Mouse (Mus musculus) liver, adult 2 months (tissue): Measurements from ENCODE around the gene Wdr31. TPM values are rescaled to one million over a fixed set of nuclear protein-coding genes. Genes with fewer than 3 reads are reported as not detected.

Experiments used
- DNase-seq: peaks from one replicate; pipeline ENCODE4 v3.0.0-alpha.2; 2011; ENCODE audit warnings: low read depth, low spot score; ENCODE audit errors: extremely low read depth
- H3K27ac ChIP-seq: fragments of 200-500 bp; replicated peaks from 2 replicates; pipeline ENCODE4 v1.5.1; 2012; ENCODE audit warnings: low read depth, mild to moderate bottlenecking, control low read depth, inconsistent platforms, low read length; ENCODE audit not compliant: insufficient read depth
- H3K27me3 ChIP-seq: fragments of 200-500 bp; 2 replicates; pipeline ENCODE4 v1.6.1; 2012; ENCODE audit warnings: mild to moderate bottlenecking, moderate library complexity, low read length, inconsistent platforms; ENCODE audit not compliant: control insufficient read depth, insufficient read depth
- H3K36me3 ChIP-seq: fragments of 200-500 bp; 2 replicates; pipeline ENCODE4 v1.6.1; 2012; ENCODE audit warnings: low read length, inconsistent platforms; ENCODE audit not compliant: control insufficient read depth, insufficient read depth
- H3K4me1 ChIP-seq: fragments of 200-500 bp; 2 replicates; pipeline ENCODE4 v1.6.1; 2011; ENCODE audit warnings: low read length; ENCODE audit not compliant: control insufficient read depth, insufficient read depth
- H3K4me3 ChIP-seq: fragments of 200-500 bp; 2 replicates; pipeline ENCODE4 v1.5.1; 2011; ENCODE audit warnings: low read depth, mild to moderate bottlenecking, control low read depth, low read length, moderate library complexity; ENCODE audit not compliant: insufficient read depth
- H3K79me2 ChIP-seq: fragments of 200-500 bp; 2 replicates; pipeline ENCODE4 v1.6.1; 2012; ENCODE audit warnings: inconsistent platforms, mild to moderate bottlenecking, low read length, moderate library complexity; ENCODE audit not compliant: control insufficient read depth, insufficient read depth
- H3K9ac ChIP-seq: fragments of 200-500 bp; 2 replicates; pipeline ENCODE4 v1.6.1; 2012; ENCODE audit warnings: low read depth, mild to moderate bottlenecking, control low read depth, inconsistent platforms, low read length
- CTCF ChIP-seq: fragments of 200-500 bp; IDR thresholded peaks from 2 replicates; pipeline ENCODE4 v1.5.1; 2011; ENCODE audit warnings: low read depth, low read length, control low read depth
- POLR2A ChIP-seq: fragments of 200-500 bp; IDR thresholded peaks from 2 replicates; pipeline ENCODE4 v1.6.1; 2011; ENCODE audit warnings: low read length, control low read depth; ENCODE audit not compliant: insufficient read depth; ENCODE audit errors: extremely low read depth
- WGBS: fragments of 180-500 bp; shearing (Covaris S2); methylation state at CpG from one replicate; pipeline ENCODE4 v1.1.7; 2018; 5-methylcytosine and 5-hydroxymethylcytosine counted together
- polyA plus RNA-seq: library from polyadenylated mRNA; depleted of rRNA; stranded (reverse); fragments of >200 nt; gene quantifications from 2 replicates; pipeline ENCODE4 v1.2.3, GENCODE M21; 2012; rRNA removed
- total RNA-seq: library from RNA; depleted of rRNA; stranded (reverse); fragments of >200 nt; gene quantifications from 2 replicates; pipeline ENCODE4 v1.2.3, GENCODE M21; 2014; rRNA removed

The Wdr31 gene
- total and polyA plus RNA-seq, 2 experiments, result 0.07 to 0.09 TPM

GRCm38 (mm10) chr4:62409615-62410014 lies 61.1 kb downstream of the Wdr31 start:
- peak overlapping the region; percentile 71; the same call in 1 of the 2 replicates for H3K4me3 ChIP-seq
- no peaks in the 10 kb centered on the region for H3K27me3 ChIP-seq
- TF ChIP-seq CTCF (no peak), POLR2A (no peak)
- peaks cover 4% of the 10 kb centered on the region for H3K4me1 ChIP-seq
- peaks cover 14% of the 10 kb centered on the region; the same call in 1 of the 2 replicates for H3K79me2 ChIP-seq
- 13% methylated on average over 6 of the region's 6 CpGs for WGBS
- H3K27ac ChIP-seq, result no peak overlapping the region
- H3K36me3 ChIP-seq, result peaks cover 17% of the 10 kb centered on the region
- H3K9ac ChIP-seq, result peak overlapping the region; percentile 77; the same call in 1 of the 2 replicates
- DNase-seq, result no peak

DNA sequence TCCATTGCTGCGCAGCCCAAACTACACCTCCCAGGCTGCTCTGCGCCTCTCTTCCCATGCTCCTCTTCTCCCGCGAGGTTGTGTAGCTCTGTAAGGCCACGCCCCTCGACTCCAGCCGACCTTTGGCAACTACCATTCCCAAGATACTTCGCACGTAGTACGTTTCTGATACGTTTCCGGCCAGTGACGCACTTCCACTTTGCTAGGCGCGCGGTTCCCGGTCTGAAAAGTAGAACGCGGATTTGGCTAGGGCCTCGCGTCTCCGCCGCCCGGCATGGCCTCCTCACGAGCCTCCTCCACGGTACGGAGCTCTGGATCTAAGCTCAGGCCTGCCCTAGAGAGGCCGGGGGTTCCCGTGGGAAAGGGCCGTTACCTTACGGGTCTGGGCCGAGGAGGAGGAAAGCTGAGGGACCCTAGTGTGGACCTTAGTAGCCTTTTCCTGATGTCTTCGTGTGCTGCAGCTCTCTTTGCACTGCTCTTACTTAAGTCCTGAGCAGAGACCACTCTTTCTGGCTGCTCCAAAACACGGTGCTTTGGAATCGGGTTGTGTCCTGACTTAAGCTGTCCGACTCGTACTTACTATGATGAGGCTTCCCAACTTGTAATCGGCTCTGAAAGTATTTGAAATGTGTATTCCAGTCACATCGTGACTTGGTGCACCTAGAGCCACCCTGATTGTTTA lies 62.0 kb downstream of the Wdr31 start, which contains the start of the genes Cdc26 and Prpf4:
Cdc26 (minus strand) TSS at position 42 of the 682 bp plus-strand sequence.
Prpf4 (plus strand) TSS at position 197 of the 682 bp plus-strand sequence.
- H3K4me3 ChIP-seq, result peak within 1 kb of the TSS; percentile 71
- peaks cover 4% of the 10 kb centered on the region for H3K4me1 ChIP-seq
- peaks cover 16% of the 10 kb centered on the region; the same call in 1 of the 2 replicates for H3K79me2 ChIP-seq
- TF ChIP-seq POLR2A, result peak; percentile 74
- TF ChIP-seq CTCF, result no peak
- peak; percentile 99 for DNase-seq
- peaks cover 12% of the 10 kb centered on the region for H3K36me3 ChIP-seq
- H3K9ac ChIP-seq, result peak within 1 kb of the TSS; percentile 77
- WGBS, result under 1% methylated on average over 39 of the region's 39 CpGs
- peak within 1 kb of the TSS; percentile 65 for H3K27ac ChIP-seq
- no peaks in the 10 kb centered on the region for H3K27me3 ChIP-seq

GRCm38 (mm10) chr4:62407730-62408582 lies 62.7 kb downstream of the Wdr31 start:
- H3K27ac ChIP-seq, result peak overlapping the region; percentile 61
- H3K27me3 ChIP-seq, result no peaks in the 10 kb centered on the region
- peak overlapping the region; percentile 64 for H3K4me3 ChIP-seq
- H3K79me2 ChIP-seq, result peaks cover 16% of the 10 kb centered on the region; the same call in 1 of the 2 replicates
- peaks cover 4% of the 10 kb centered on the region for H3K4me1 ChIP-seq
- H3K36me3 ChIP-seq, result peaks cover 10% of the 10 kb centered on the region
- H3K9ac ChIP-seq, result peak overlapping the region; percentile 74
- DNase-seq, result peak; percentile 72
- under 1% methylated on average over 35 of the region's 35 CpGs for WGBS
- TF ChIP-seq CTCF, result peak; percentile 69
- TF ChIP-seq POLR2A, result 0 out of 2 replicates have a peak, but pooled peaks have one; percentile 23

DNA sequence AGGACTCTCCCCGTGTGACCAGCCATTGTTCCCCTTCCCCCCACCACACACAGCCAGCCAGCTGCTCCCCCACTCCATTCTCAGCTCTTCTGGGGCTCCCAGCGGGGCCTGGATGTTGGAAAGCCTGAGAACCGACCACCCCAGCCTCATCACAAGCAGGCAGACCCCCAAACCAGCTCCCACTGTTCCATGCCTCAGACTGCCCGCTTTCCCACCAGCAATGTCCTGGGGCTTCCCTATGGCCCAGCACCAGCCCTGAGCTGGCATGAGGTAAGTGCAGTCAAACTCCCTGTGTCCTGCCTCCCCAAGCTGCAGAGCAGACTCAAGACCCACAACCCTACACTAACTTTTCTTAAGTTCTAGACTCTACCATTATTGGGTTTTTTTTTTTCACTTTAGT lies 64.6 kb downstream of the Wdr31 start:
- no peak overlapping the region for H3K4me3 ChIP-seq
- peaks cover 10% of the 10 kb centered on the region for H3K36me3 ChIP-seq
- no peak overlapping the region for H3K27ac ChIP-seq
- no peak overlapping the region for H3K9ac ChIP-seq
- TF ChIP-seq CTCF (no peak), POLR2A (no peak)
- 84% methylated on average over 4 of the region's 4 CpGs for WGBS
- peaks cover 4% of the 10 kb centered on the region for H3K4me1 ChIP-seq
- no peak for DNase-seq
- H3K79me2 ChIP-seq, result peaks cover 22% of the 10 kb centered on the region; the same call in 1 of the 2 replicates
- H3K27me3 ChIP-seq, result no peaks in the 10 kb centered on the region

GRCm38 (mm10) chr4:62398956-62399355 lies 71.7 kb downstream of the Wdr31 start:
- Histone ChIP-seq H3K9ac (no peak overlapping the region), H3K4me1 (peaks cover 13% of the 10 kb centered on the region), H3K79me2 (peaks cover 12% of the 10 kb centered on the region; the same call in 1 of the 2 replicates), H3K4me3 (no peak overlapping the region), H3K36me3 (peaks cover 44% of the 10 kb centered on the region), H3K27ac (no peak overlapping the region), H3K27me3 (no peaks in the 10 kb centered on the region)
- TF ChIP-seq CTCF (no peak), POLR2A (no peak)
- 73% methylated on average over 3 of the region's 3 CpGs for WGBS
- DNase-seq, result no peak

Other genes with a start within 250 kb of the Wdr31 start
- gene Zfp37, start 239.8 kb downstream of the Wdr31 start, total RNA-seq, result 0.27 and 0.37 TPM in 2 replicates
- 0.05 and 0.06 TPM in 2 replicates for gene Zfp37, start 239.8 kb downstream of the Wdr31 start, polyA plus RNA-seq
- 9.7 and 10.2 TPM in 2 replicates for gene Slc31a2, start 208.3 kb downstream of the Wdr31 start, total RNA-seq
- 9.3 and 12.8 TPM in 2 replicates for gene Slc31a2, start 208.3 kb downstream of the Wdr31 start, polyA plus RNA-seq
- 22.7 and 24.5 TPM in 2 replicates for gene Fkbp15, start 110.3 kb downstream of the Wdr31 start, total RNA-seq
- 17.4 and 20.0 TPM in 2 replicates for gene Fkbp15, start 110.3 kb downstream of the Wdr31 start, polyA plus RNA-seq
- 88.4 and 91.4 TPM in 2 replicates for gene Slc31a1, start 110.2 kb downstream of the Wdr31 start, total RNA-seq
- 75.3 and 81.5 TPM in 2 replicates for gene Slc31a1, start 110.2 kb downstream of the Wdr31 start, polyA plus RNA-seq
- gene Cdc26, start 62.3 kb downstream of the Wdr31 start, total RNA-seq, result 46.9 and 52.6 TPM in 2 replicates
- 13.5 and 14.8 TPM in 2 replicates for gene Cdc26, start 62.3 kb downstream of the Wdr31 start, polyA plus RNA-seq
- 3.9 and 4.6 TPM in 2 replicates for gene Prpf4, start 62.1 kb downstream of the Wdr31 start, total RNA-seq
- gene Prpf4, start 62.1 kb downstream of the Wdr31 start, polyA plus RNA-seq, result 4.4 and 7.3 TPM in 2 replicates
- not detected in 2 replicates for gene Rnf183, start 35.6 kb downstream of the Wdr31 start, total RNA-seq
- gene Rnf183, start 35.6 kb downstream of the Wdr31 start, polyA plus RNA-seq, result not detected in 2 replicates
- 0.09 TPM in 1 of 2 replicates, not detected in the other for gene Bspry, start 9.2 kb upstream of the Wdr31 start, total RNA-seq
- 0.19 and 0.26 TPM in 2 replicates for gene Bspry, start 9.2 kb upstream of the Wdr31 start, polyA plus RNA-seq
- 14.0 and 14.9 TPM in 2 replicates for gene Hdhd3, start 32.6 kb upstream of the Wdr31 start, total RNA-seq
- 61.4 and 73.7 TPM in 2 replicates for gene Hdhd3, start 32.6 kb upstream of the Wdr31 start, polyA plus RNA-seq
- 114 and 123 TPM in 2 replicates for gene Alad, start 49.0 kb upstream of the Wdr31 start, total RNA-seq
- 328 and 437 TPM in 2 replicates for gene Alad, start 49.0 kb upstream of the Wdr31 start, polyA plus RNA-seq
- gene Pole3, start 54.2 kb upstream of the Wdr31 start, total RNA-seq, result 11.7 and 13.4 TPM in 2 replicates
- 9.1 and 9.3 TPM in 2 replicates for gene Pole3, start 54.2 kb upstream of the Wdr31 start, polyA plus RNA-seq
- not detected in 2 replicates for gene 4933430I17Rik, start 54.5 kb upstream of the Wdr31 start, total RNA-seq
- not detected in 2 replicates for gene 4933430I17Rik, start 54.5 kb upstream of the Wdr31 start, polyA plus RNA-seq
- 7.0 and 9.6 TPM in 2 replicates for gene Rgs3, start 89.0 kb upstream of the Wdr31 start, total RNA-seq
- gene Rgs3, start 89.0 kb upstream of the Wdr31 start, polyA plus RNA-seq, result 8.3 and 13.0 TPM in 2 replicates